Mouse (Mus musculus) ES-Bruce4 (cell line): ENCODE results near the gene Pxdn. TPM values are rescaled to one million over a fixed set of nuclear protein-coding genes. Genes with fewer than 3 reads are reported as not detected.

ENCODE experiments used
- H3K27ac ChIP-seq: 2 replicates; pipeline ENCODE4 v1.5.1; 2012; ENCODE audit warnings: low read length, inconsistent platforms; ENCODE audit not compliant: insufficient read depth
- H3K27me3 ChIP-seq: 2 replicates; pipeline ENCODE4 v1.6.1; 2012; ENCODE audit warnings: mild to moderate bottlenecking, low read length, inconsistent platforms; ENCODE audit not compliant: control insufficient read depth, poor library complexity, insufficient read depth, severe bottlenecking
- H3K36me3 ChIP-seq: 2 replicates; pipeline ENCODE4 v1.6.1; 2012; ENCODE audit warnings: inconsistent platforms, mild to moderate bottlenecking, low read length, moderate library complexity; ENCODE audit not compliant: control insufficient read depth, poor library complexity, insufficient read depth, severe bottlenecking
- H3K4me1 ChIP-seq: one replicate; pipeline ENCODE4 v1.8.1; 2011; ENCODE audit warnings: low read length; ENCODE audit not compliant: control insufficient read depth, insufficient read depth
- H3K4me3 ChIP-seq: 2 replicates; pipeline ENCODE4 v1.5.1; 2011; ENCODE audit warnings: low read depth, mild to moderate bottlenecking, low read length
- H3K9ac ChIP-seq: 2 replicates; pipeline ENCODE4 v1.6.1; 2012; ENCODE audit warnings: low read depth, mild to moderate bottlenecking, inconsistent platforms; ENCODE audit not compliant: poor library complexity, severe bottlenecking
- H3K9me3 ChIP-seq: replicated peaks from 2 replicates; pipeline ENCODE4 v1.6.1; 2012; ENCODE audit warnings: mild to moderate bottlenecking, low read length, inconsistent platforms; ENCODE audit not compliant: control insufficient read depth, poor library complexity, insufficient read depth, severe bottlenecking
- CTCF ChIP-seq: IDR thresholded peaks from one replicate; pipeline ENCODE4 v1.8.1; 2011; ENCODE audit warnings: low read depth, low read length
- EP300 ChIP-seq: IDR thresholded peaks from 2 replicates; pipeline ENCODE4 v1.6.1; 2011; ENCODE audit warnings: low read depth, low read length; ENCODE audit not compliant: insufficient read depth
- POLR2A ChIP-seq: IDR thresholded peaks from one replicate; pipeline ENCODE4 v1.8.1; 2011; ENCODE audit warnings: low read length; ENCODE audit not compliant: insufficient read depth
- polyA plus RNA-seq: library from polyadenylated mRNA; stranded (reverse); fragments of >200 nt; gene quantifications from 2 replicates; pipeline ENCODE4 v1.2.4, GENCODE M21; 2011; ENCODE audit warnings: low read depth; ENCODE audit not compliant: missing spikeins, insufficient read depth, insufficient read length

Gene Pxdn
- polyA plus RNA-seq = 44.4 TPM in 2 replicates

DNA sequence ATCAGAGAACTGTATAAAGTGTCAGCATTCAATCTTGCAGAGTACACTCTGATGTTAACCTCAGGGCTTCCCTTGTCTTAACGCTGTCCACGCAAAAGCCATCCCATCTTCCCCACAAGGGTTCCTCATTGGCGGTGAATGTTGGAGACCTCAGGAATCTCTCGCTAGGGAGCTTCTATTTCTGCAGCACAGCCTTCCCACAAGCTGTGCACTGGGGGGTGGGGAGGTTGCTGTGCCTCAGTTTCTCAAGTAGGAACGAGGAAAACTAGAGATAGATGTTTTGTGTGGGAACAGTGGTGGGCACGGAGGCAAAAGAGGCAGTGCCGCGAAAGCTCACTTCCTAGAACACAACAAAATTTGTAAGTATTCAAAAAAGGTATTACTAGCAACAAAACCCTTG is at the start of gene Pxdn:
Pxdn (plus strand) TSS at position 301 of the 400 bp plus-strand sequence.
- peak within 1 kb of the TSS; percentile 66 for H3K9ac ChIP-seq
- no peaks in the 10 kb centered on the region for H3K4me1 ChIP-seq
- no peak for TF ChIP-seq CTCF
- TF ChIP-seq POLR2A = no peak
- no peak for TF ChIP-seq EP300
- H3K9me3 ChIP-seq = no peaks in the 10 kb centered on the region
- no peaks in the 10 kb centered on the region for H3K27me3 ChIP-seq
- no peaks in the 10 kb centered on the region for H3K36me3 ChIP-seq
- peak within 1 kb of the TSS; percentile 79 for H3K4me3 ChIP-seq
- no peak within 1 kb of the TSS for H3K27ac ChIP-seq

DNA sequence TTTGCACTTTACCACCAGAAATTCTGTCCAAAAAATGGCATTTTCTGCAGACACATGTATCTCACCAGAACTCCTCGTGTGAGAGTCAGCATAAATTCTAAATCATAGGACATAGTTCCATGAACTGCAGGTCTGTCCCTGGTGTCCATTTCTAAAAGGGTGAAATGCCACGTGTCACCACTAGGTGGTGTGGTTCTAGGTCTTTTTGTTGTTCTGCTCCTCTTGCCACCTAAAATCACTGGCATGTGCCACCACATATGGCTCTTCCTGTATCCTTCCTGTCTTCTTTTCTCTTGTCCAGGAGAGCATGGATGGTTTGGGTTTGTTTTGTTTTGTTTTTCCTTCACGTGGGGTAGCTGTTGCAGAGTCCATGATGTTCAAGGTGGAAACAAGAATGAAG is 42.7 kb upstream of the Pxdn start:
- no peaks in the 10 kb centered on the region for H3K4me1 ChIP-seq
- H3K9me3 ChIP-seq = no peaks in the 10 kb centered on the region
- H3K27me3 ChIP-seq = no peaks in the 10 kb centered on the region
- no peak for TF ChIP-seq EP300
- no peak for TF ChIP-seq POLR2A
- no peak for TF ChIP-seq CTCF
- no peaks in the 10 kb centered on the region for H3K36me3 ChIP-seq
- no peak overlapping the region for H3K4me3 ChIP-seq
- H3K27ac ChIP-seq = no peak overlapping the region
- H3K9ac ChIP-seq = no peak overlapping the region

DNA sequence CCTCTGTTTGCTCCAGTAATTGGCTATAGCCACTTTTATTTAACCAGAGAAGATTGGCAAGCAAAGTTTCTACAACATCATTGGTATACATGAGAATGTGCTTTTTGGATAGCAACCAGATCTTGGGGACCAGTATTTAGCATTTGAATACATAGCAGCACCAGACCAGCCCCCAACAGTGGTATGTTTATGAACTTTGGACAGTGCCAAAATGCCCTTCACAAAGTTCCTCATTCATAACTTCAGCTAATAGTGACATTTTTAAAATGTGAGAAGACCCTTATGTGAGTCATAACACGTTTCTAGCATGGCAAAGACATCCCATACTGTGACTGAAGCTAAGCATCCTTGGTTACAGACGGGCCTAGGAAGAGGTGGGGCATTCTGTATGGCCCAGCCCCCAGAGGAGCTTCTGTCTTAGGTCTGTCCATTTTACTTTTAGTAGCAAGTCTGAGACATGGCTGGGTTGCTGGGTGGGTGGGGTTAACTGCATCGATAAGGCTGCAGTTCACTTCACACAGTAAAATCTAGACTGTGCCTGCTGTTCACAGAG is 39.8 kb upstream of the Pxdn start:
- Histone ChIP-seq H3K4me1 (no peaks in the 10 kb centered on the region), H3K36me3 (no peaks in the 10 kb centered on the region), H3K9ac (no peak overlapping the region), H3K4me3 (no peak overlapping the region), H3K27ac (no peak overlapping the region), H3K9me3 (no peaks in the 10 kb centered on the region), H3K27me3 (no peaks in the 10 kb centered on the region)
- TF ChIP-seq POLR2A (no peak), EP300 (no peak), CTCF (no peak)

DNA sequence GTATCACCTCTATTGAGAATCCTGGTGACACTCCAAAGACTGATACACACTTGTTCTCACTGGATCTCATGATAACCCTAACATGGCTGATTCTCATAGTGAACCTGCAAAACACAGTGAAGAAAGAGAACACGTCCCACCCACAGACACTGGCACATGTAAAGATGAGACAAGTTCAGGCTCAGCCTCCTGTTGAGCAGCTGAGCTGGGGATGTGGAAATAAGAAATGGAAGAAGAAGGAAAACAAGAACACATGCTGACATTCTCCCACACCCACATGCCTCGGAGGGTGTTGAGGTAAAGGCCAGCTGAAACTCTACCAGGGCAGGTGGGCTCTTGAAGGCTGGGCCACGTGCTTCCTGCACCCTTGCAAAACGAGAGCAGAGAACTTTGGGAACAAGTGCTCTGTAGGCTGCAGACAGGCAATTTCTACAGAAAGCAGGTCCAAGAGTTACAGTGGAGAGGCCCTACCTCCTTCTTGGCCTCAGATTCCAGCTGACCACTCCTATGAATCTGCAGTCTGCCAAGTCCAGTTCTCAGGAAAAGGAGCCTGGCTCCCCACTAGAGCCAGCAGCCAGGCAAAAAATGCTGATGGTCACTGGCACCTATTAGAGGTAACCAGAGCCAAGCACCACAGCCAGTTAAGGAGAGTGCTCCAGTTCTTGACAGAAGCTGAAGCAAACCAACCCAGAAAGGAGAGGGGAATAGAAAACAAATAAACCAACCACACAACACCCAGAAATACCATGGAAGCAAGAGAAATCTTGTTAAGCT is 33.1 kb upstream of the Pxdn start:
- TF ChIP-seq POLR2A = no peak
- Histone ChIP-seq H3K9me3 (no peaks in the 10 kb centered on the region), H3K36me3 (no peaks in the 10 kb centered on the region), H3K27ac (no peak overlapping the region), H3K9ac (no peak overlapping the region), H3K27me3 (no peaks in the 10 kb centered on the region), H3K4me1 (no peaks in the 10 kb centered on the region), H3K4me3 (no peak overlapping the region)

DNA sequence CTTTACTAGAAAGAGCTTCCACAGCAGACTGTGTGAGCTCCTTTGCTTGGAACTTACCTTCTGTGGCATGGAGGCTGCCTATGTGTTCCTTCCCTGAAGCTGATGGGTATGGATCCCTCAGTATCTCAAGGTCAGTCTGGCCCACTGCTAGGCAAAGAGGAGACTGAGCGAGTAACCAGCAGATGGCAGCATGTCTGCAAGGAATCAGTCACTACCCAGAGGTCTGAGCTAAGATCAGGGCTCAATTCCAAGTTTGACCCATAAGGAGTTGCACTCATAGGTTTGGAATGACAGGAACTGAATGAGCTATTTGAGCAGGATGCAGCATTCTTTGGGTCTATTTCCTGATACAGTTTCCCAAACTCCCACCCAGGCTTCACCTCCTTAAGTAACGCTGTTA is 30.4 kb upstream of the Pxdn start:
- Histone ChIP-seq H3K36me3 (no peaks in the 10 kb centered on the region), H3K4me1 (no peaks in the 10 kb centered on the region), H3K9me3 (no peaks in the 10 kb centered on the region), H3K27ac (no peak overlapping the region), H3K4me3 (no peak overlapping the region), H3K27me3 (no peaks in the 10 kb centered on the region), H3K9ac (no peak overlapping the region)
- TF ChIP-seq CTCF (peak; percentile 64), POLR2A (no peak)

DNA sequence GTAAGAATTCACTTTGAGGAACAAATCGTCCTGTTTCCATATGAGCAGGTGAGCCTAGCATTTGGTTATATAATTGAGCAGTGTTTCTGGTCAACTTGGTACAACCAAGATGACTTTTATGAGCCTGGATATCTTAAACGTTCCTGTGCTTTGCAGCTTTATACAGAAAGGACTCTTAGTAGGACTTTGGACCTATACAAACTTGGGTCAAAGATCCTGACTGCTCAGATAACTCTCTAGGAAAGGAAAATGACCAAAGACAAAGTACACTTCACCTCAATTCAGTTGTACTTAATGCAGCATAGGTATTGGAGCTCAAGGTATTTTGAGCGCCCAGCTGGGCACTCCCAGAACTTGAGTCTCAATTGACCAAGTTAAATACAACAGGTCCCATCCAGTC is 21.3 kb upstream of the Pxdn start:
- H3K4me1 ChIP-seq = no peaks in the 10 kb centered on the region
- H3K9me3 ChIP-seq = no peaks in the 10 kb centered on the region
- no peak overlapping the region for H3K9ac ChIP-seq
- H3K36me3 ChIP-seq = no peaks in the 10 kb centered on the region
- H3K4me3 ChIP-seq = no peak overlapping the region
- H3K27ac ChIP-seq = no peak overlapping the region
- TF ChIP-seq EP300 = no peak
- TF ChIP-seq POLR2A = no peak
- TF ChIP-seq CTCF = no peak
- H3K27me3 ChIP-seq = no peaks in the 10 kb centered on the region
